Mouse (Mus musculus): ENCODE data around the gene Ankfy1. TPM values are rescaled to one million over a fixed set of nuclear protein-coding genes. Genes with fewer than 3 reads are reported as not detected.
"Not testable (repeated sequence)": the region's sequence is repeated elsewhere in the genome, so short reads cannot be mapped to it uniquely, and the experiment has no call there.

Gene Ankfy1
- polyA plus RNA-seq, 1 experiment from 2014 or later: 29.5 TPM

GRCm38 (mm10) chr11:72734840-72735518 is 45.2 kb downstream of the Ankfy1 start:
- Histone ChIP-seq H3K36me3 (ENCODE audit: control insufficient read depth, insufficient read depth, low read length) (peaks cover 30% of the 10 kb centered on the region), H3K9ac (ENCODE audit: low read depth, low read length) (no peak overlapping the region), H3K4me1 (ENCODE audit: control insufficient read depth, insufficient read depth, low read length) (no peaks in the 10 kb centered on the region), H3K27ac (ENCODE audit: low read length) (no peak overlapping the region), H3K9me3 (replicated peaks; ENCODE audit: control insufficient read depth, low read length, poor library complexity, severe bottlenecking) (no peaks in the 10 kb centered on the region), H3K4me2 (ENCODE audit: low read length) (no peak overlapping the region), H3K27me3 (ENCODE audit: control insufficient read depth, insufficient read depth, low read depth, low read length) (no peaks in the 10 kb centered on the region), H3K4me3 (ENCODE audit: low read depth, low read length) (no peak overlapping the region)
- ATAC-seq: no peak
- WGBS: 86% methylated on average over 4 of the region's 4 CpGs

- ATAC-seq: no peak
- H3K36me3 ChIP-seq (ENCODE audit: control insufficient read depth, insufficient read depth, low read length): peaks cover 27% of the 10 kb centered on the region
- H3K27ac ChIP-seq (ENCODE audit: low read length): no peak overlapping the region
- no peak overlapping the region for H3K9ac ChIP-seq (ENCODE audit: low read depth, low read length)
- H3K4me2 ChIP-seq (ENCODE audit: low read length): no peak overlapping the region
- no peaks in the 10 kb centered on the region for H3K4me1 ChIP-seq (ENCODE audit: control insufficient read depth, insufficient read depth, low read length)
- no peaks in the 10 kb centered on the region for H3K27me3 ChIP-seq (ENCODE audit: control insufficient read depth, insufficient read depth, low read depth, low read length)
- no peaks in the 10 kb centered on the region for H3K9me3 ChIP-seq (replicated peaks; ENCODE audit: control insufficient read depth, low read length, poor library complexity, severe bottlenecking)
- no peak overlapping the region for H3K4me3 ChIP-seq (ENCODE audit: low read depth, low read length)
- WGBS: 69% methylated on average over 2 of the region's 2 CpGs
These were observed 45.7 kb downstream of the Ankfy1 start for GRCm38 (mm10) chr11:72735519-72735860.

GRCm38 (mm10) chr11:72736320-72736719 is 46.5 kb downstream of the Ankfy1 start:
- Histone ChIP-seq H3K4me2 (ENCODE audit: low read length) (no peak overlapping the region), H3K4me1 (ENCODE audit: control insufficient read depth, insufficient read depth, low read length) (no peaks in the 10 kb centered on the region), H3K9ac (ENCODE audit: low read depth, low read length) (no peak overlapping the region), H3K27ac (ENCODE audit: low read length) (no peak overlapping the region), H3K27me3 (ENCODE audit: control insufficient read depth, insufficient read depth, low read depth, low read length) (no peaks in the 10 kb centered on the region), H3K4me3 (ENCODE audit: low read depth, low read length) (no peak overlapping the region), H3K36me3 (ENCODE audit: control insufficient read depth, insufficient read depth, low read length) (peaks cover 24% of the 10 kb centered on the region), H3K9me3 (replicated peaks; ENCODE audit: control insufficient read depth, low read length, poor library complexity, severe bottlenecking) (no peaks in the 10 kb centered on the region)
- 67% methylated on average over 1 of the region's 1 CpGs for WGBS
- no peak for ATAC-seq

- H3K27ac ChIP-seq (ENCODE audit: low read length); H3K9ac ChIP-seq (ENCODE audit: low read depth, low read length); H3K4me3 ChIP-seq (ENCODE audit: low read depth, low read length); ATAC-seq; H3K27me3 ChIP-seq (ENCODE audit: control insufficient read depth, insufficient read depth, low read depth, low read length); H3K4me2 ChIP-seq (ENCODE audit: low read length); H3K9me3 ChIP-seq (replicated peaks; ENCODE audit: control insufficient read depth, low read length, poor library complexity, severe bottlenecking); H3K4me1 ChIP-seq (ENCODE audit: control insufficient read depth, insufficient read depth, low read length): not testable (repeated sequence)
- 87% methylated on average over 4 of the region's 5 CpGs for WGBS
- H3K36me3 ChIP-seq (ENCODE audit: control insufficient read depth, insufficient read depth, low read length): peaks cover 18% of the 10 kb centered on the region
These were observed 47.7 kb downstream of the Ankfy1 start for GRCm38 (mm10) chr11:72737517-72737916.

GRCm38 (mm10) chr11:72739048-72739447 is 49.2 kb downstream of the Ankfy1 start:
- Histone ChIP-seq H3K27ac (ENCODE audit: low read length) (no peak overlapping the region), H3K4me2 (ENCODE audit: low read length) (no peak overlapping the region), H3K27me3 (ENCODE audit: control insufficient read depth, insufficient read depth, low read depth, low read length) (no peaks in the 10 kb centered on the region), H3K9ac (ENCODE audit: low read depth, low read length) (no peak overlapping the region), H3K36me3 (ENCODE audit: control insufficient read depth, insufficient read depth, low read length) (peaks cover 12% of the 10 kb centered on the region), H3K9me3 (replicated peaks; ENCODE audit: control insufficient read depth, low read length, poor library complexity, severe bottlenecking) (no peaks in the 10 kb centered on the region), H3K4me3 (ENCODE audit: low read depth, low read length) (no peak overlapping the region), H3K4me1 (ENCODE audit: control insufficient read depth, insufficient read depth, low read length) (no peaks in the 10 kb centered on the region)
- no peak for ATAC-seq
- 95% methylated on average over 1 of the region's 1 CpGs for WGBS

- no peak for ATAC-seq
- WGBS: 46% methylated on average over 2 of the region's 2 CpGs
- Histone ChIP-seq H3K27me3 (ENCODE audit: control insufficient read depth, insufficient read depth, low read depth, low read length) (no peaks in the 10 kb centered on the region), H3K4me1 (ENCODE audit: control insufficient read depth, insufficient read depth, low read length) (no peaks in the 10 kb centered on the region), H3K4me3 (ENCODE audit: low read depth, low read length) (no peak overlapping the region), H3K36me3 (ENCODE audit: control insufficient read depth, insufficient read depth, low read length) (peaks cover 55% of the 10 kb centered on the region), H3K9ac (ENCODE audit: low read depth, low read length) (no peak overlapping the region), H3K27ac (ENCODE audit: low read length) (no peak overlapping the region), H3K9me3 (replicated peaks; ENCODE audit: control insufficient read depth, low read length, poor library complexity, severe bottlenecking) (no peaks in the 10 kb centered on the region), H3K4me2 (ENCODE audit: low read length) (no peak overlapping the region)
These were observed 62.1 kb downstream of the Ankfy1 start for GRCm38 (mm10) chr11:72751956-72752355.

- Histone ChIP-seq H3K9me3 (replicated peaks; ENCODE audit: control insufficient read depth, low read length, poor library complexity, severe bottlenecking) (no peaks in the 10 kb centered on the region), H3K27ac (ENCODE audit: low read length) (no peak overlapping the region), H3K9ac (ENCODE audit: low read depth, low read length) (no peak overlapping the region), H3K4me3 (ENCODE audit: low read depth, low read length) (no peak overlapping the region), H3K4me2 (ENCODE audit: low read length) (no peak overlapping the region), H3K27me3 (ENCODE audit: control insufficient read depth, insufficient read depth, low read depth, low read length) (no peaks in the 10 kb centered on the region), H3K4me1 (ENCODE audit: control insufficient read depth, insufficient read depth, low read length) (no peaks in the 10 kb centered on the region), H3K36me3 (ENCODE audit: control insufficient read depth, insufficient read depth, low read length) (peaks cover 53% of the 10 kb centered on the region)
- WGBS: 93% methylated on average over 5 of the region's 5 CpGs
- no peak for ATAC-seq
These were observed 68.5 kb downstream of the Ankfy1 start for GRCm38 (mm10) chr11:72758316-72758715.

- H3K27ac ChIP-seq (ENCODE audit: low read length): no peak overlapping the region
- ATAC-seq: no peak
- no peak overlapping the region for H3K4me2 ChIP-seq (ENCODE audit: low read length)
- 93% methylated on average over 6 of the region's 6 CpGs for WGBS
- peaks cover 48% of the 10 kb centered on the region for H3K36me3 ChIP-seq (ENCODE audit: control insufficient read depth, insufficient read depth, low read length)
- no peaks in the 10 kb centered on the region for H3K27me3 ChIP-seq (ENCODE audit: control insufficient read depth, insufficient read depth, low read depth, low read length)
- no peaks in the 10 kb centered on the region for H3K9me3 ChIP-seq (replicated peaks; ENCODE audit: control insufficient read depth, low read length, poor library complexity, severe bottlenecking)
- H3K4me3 ChIP-seq (ENCODE audit: low read depth, low read length): no peak overlapping the region
- H3K9ac ChIP-seq (ENCODE audit: low read depth, low read length): no peak overlapping the region
- H3K4me1 ChIP-seq (ENCODE audit: control insufficient read depth, insufficient read depth, low read length): no peaks in the 10 kb centered on the region
These were observed 69.8 kb downstream of the Ankfy1 start for GRCm38 (mm10) chr11:72759581-72759980.

GRCm38 (mm10) chr11:72760781-72761180 is 71.0 kb downstream of the Ankfy1 start:
- no peaks in the 10 kb centered on the region for H3K9me3 ChIP-seq (replicated peaks; ENCODE audit: control insufficient read depth, low read length, poor library complexity, severe bottlenecking)

More at GRCm38 (mm10) chr11:72760781-72761180, 71.0 kb downstream of the Ankfy1 start:
- Histone ChIP-seq H3K4me3 (ENCODE audit: low read depth, low read length) (no peak overlapping the region), H3K4me2 (ENCODE audit: low read length) (no peak overlapping the region), H3K36me3 (ENCODE audit: control insufficient read depth, insufficient read depth, low read length) (peaks cover 48% of the 10 kb centered on the region), H3K27ac (ENCODE audit: low read length) (no peak overlapping the region), H3K9ac (ENCODE audit: low read depth, low read length) (no peak overlapping the region), H3K4me1 (ENCODE audit: control insufficient read depth, insufficient read depth, low read length) (no peaks in the 10 kb centered on the region), H3K27me3 (ENCODE audit: control insufficient read depth, insufficient read depth, low read depth, low read length) (no peaks in the 10 kb centered on the region)
- 93% methylated on average over 1 of the region's 1 CpGs for WGBS
- ATAC-seq: no peak

Data from midbrain, embryonic 16.5 days (tissue).